In the genomic region with DNA sequence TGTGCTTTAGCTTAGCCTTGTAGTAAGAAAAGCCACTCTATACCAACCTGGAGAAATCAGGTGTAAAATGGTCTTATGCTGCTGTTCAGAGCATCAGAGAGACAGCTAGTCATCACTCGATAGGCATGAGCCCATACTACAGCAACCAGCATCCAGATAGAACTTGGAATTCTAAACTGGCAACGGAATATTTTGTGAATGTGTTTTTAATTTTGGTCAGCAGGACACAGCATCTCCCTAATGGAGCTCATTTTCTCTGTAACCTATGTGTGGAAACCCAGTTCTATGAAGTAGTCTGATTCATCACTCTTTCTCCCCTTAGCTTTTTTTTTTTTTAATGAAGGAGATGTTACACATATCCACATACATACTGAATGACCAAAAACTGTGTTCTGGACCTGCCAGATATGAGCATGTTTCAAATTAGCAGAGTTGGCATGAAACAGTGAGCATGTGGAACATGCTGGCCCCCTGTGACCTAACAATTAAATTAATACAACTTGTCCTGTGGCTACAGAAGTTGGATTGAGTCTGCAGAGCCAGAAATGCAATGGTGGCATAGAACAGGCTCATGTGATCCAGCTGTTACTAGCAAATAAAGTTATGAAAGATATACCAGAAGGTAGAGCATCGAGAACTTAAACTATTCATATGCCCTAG, we compare ENCODE assay signal across 18 mouse cellular contexts.
"Had no signal": no experiment of that assay in that cellular context is flagged by ENCODE, and none has a peak within 500 bp of the region (broad histone marks: within the 10 kb centered on the region; RNA-seq: fewer than 3 reads in every experiment).

No protein-coding gene starts in this region.

- H3K27me3 ChIP-seq: limb, embryonic 12.5 days; limb, embryonic 15.5 days; megakaryocyte, embryonic 14.5 days; midbrain, embryonic 13.5 days; neural tube, embryonic 13.5 days had no signal

- H3K4me1 ChIP-seq: limb, embryonic 12.5 days; megakaryocyte, embryonic 14.5 days; midbrain, embryonic 10.5 days; midbrain, embryonic 13.5 days; neural tube, embryonic 13.5 days had no signal

- H3K36me3 ChIP-seq: limb, embryonic 12.5 days; limb, embryonic 15.5 days; midbrain, embryonic 10.5 days; midbrain, embryonic 13.5 days; neural tube, embryonic 13.5 days had no signal

- H3K9ac ChIP-seq: limb, embryonic 12.5 days; limb, embryonic 15.5 days; liver, embryonic 14.5 days; liver, postnatal 0 days; lung, embryonic 14.5 days; midbrain, embryonic 13.5 days; neural tube, embryonic 13.5 days had no signal

- H3K4me3 ChIP-seq: layer of hippocampus, adult 2 months; limb, embryonic 12.5 days; limb, embryonic 15.5 days; megakaryocyte, embryonic 14.5 days; midbrain, embryonic 10.5 days; midbrain, embryonic 13.5 days; myocyte; neural tube, embryonic 13.5 days had no signal

- DNase-seq: kidney, postnatal 25 days; layer of hippocampus, adult 9-11 months; liver, postnatal 0 days; lung, embryonic 14.5 days; retina, postnatal 1 day; thymus, adult 18-20 months; thymus, postnatal 36 days had no signal

- H3K27ac ChIP-seq: kidney, postnatal 0 days; layer of hippocampus, adult 2 months; limb, embryonic 12.5 days; limb, embryonic 15.5 days; liver, embryonic 14.5 days; macrophage; midbrain, embryonic 10.5 days; midbrain, embryonic 13.5 days; neural tube, embryonic 13.5 days had no signal
